Mouse (Mus musculus) left cerebral cortex, postnatal 36 days (tissue): Measurements from ENCODE around the gene Stra6. TPM values are rescaled to one million over a fixed set of nuclear protein-coding genes. Genes with fewer than 3 reads are reported as not detected.

Experiments used
- DNase-seq, 2 experiments: peaks; one replicate each; pipeline ENCODE4 v3.0.0; 2021 to 2022; ENCODE audit warnings: low spot score in 2 of 2, mixed read lengths in 1 of 2
- intact Hi-C: fragments of 180-260 bp; cut with DNase I; formaldehyde crosslinking; loops from one replicate; pipeline ENCODE4 v1.15.1; 2025
- total RNA-seq, 2 experiments: library from RNA; stranded (reverse); gene quantifications; 2 replicates each; pipeline ENCODE4 v1.2.3; 2021

The Stra6 gene
- total RNA-seq, 2 experiments from 2014 or later, result 5.6 to 7.3 TPM

- no peak for DNase-seq
- intact Hi-C loops, result no loop called here
Measured at GRCm38 (mm10) chr9:58047061-58047460, 16.5 kb upstream of the Stra6 start.

DNA sequence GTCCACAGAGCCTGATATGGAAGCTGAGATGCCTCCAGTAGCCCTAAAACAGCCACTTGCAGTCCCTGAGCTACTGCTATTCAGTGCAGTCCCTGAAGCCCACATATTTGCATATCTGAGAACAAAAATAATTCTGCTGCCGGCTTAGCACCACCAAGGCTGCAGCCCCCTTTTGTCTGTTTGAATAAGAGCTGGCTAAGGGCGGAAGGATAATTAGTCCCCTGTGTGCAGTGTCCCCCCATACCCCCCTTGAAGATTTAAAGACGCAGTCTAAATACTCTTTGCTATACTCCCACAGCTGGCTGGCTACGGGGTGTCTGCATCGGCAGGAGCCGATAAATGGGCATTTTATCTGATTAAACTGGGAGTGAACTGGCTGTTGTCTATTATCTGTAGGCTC, 15.0 kb upstream of the Stra6 start:
- DNase-seq, result no peak
- intact Hi-C loops, result no loop called here

GRCm38 (mm10) chr9:58049186-58049585, 14.4 kb upstream of the Stra6 start:
- DNase-seq, result no peak
- intact Hi-C loops, result no loop called here

DNA sequence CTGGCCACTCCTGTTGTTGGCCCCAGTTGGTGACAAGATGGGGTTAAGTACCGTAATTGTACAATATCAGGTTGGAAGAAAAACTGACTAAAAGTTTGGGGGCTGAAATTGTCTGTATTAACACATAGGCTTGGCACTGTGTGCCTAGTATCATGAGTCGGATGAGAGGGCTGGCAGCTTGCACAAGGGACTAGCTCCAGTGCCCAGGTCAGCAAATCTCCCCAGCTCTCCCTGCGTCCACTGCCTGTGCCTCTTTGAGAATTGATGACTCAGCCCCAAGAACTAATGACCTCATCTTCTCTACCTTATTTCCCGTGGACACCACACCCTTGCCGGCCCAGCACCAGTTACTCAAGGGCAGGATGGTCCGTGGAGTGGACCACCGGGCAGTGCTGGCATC, 13.7 kb upstream of the Stra6 start:
- intact Hi-C loops, result loop anchor here (1.0 kb wide), 1 partner anchor 154 kb away; the partner anchor contains the start of genes Islr and Islr2
- DNase-seq, result no peak

DNA sequence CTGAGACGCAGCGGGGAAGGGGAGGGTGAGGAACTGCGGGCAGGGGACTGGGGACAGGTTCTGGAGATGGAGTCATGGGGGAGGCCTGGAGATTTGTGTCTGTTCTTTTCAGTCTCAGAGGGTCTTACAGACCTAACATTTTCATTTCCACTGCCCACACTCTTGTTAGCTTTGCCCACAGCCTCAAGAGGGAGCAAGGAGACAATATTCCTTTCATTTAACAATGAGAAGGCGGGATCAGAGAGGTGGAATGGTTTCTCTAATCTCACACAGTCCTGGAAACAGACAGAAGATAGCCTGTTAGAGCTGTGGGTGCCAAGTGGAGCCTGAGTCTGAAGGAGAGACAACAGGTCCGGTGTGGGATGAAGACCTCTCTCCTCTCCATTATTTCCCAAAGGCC, 11.7 kb upstream of the Stra6 start:
- intact Hi-C loops, result no loop called here
- no peak for DNase-seq

GRCm38 (mm10) chr9:58053102-58053501, 10.5 kb upstream of the Stra6 start:
- peak; percentile 59 to 66 for DNase-seq
- intact Hi-C loops, result no loop called here

DNA sequence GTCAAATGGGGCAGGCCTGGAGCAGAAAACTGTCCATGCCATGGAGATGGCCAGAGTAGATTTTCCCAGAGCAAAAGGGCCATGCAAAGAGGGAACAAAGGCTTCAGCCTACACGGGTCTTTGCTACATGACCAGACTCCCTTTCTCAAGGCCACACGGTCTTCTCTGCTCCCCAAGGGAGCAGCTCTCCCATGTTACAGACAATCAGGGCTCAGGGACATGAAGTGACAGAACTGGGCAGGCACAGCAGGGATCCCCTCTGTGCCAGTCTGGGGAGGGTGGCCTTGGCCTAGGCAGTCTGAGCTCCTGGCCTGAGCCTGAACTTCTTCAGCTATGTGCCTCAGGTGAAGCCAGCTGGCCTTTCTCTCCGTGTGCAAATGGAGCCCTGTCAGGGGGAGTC, 10.0 kb upstream of the Stra6 start:
- intact Hi-C loops, result no loop called here

DNA sequence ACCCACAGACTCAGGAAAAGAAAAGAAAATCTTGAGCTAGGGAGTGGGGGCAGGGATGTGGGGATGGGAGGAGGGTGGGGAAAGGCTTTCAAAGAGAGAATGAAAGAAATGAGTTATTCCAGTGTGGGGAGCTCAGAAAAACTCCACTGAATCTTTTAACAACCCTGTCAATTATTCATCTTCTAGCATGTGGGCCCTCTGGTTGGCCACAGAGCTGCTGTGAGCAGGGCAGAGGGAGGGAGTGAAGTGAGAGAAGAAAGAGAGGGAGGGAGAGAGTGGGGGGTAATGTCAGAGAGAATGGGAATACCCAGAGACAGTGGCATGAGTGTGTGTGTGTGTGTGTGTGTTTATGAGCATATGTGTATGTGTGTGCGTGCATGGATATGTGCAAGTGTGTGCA, 9.6 kb upstream of the Stra6 start:
- intact Hi-C loops, result no loop called here
- no peak for DNase-seq

More for the DNA sequence above, 10.0 kb upstream of the Stra6 start:
- DNase-seq, result no peak

- intact Hi-C loops, result no loop called here
Measured at GRCm38 (mm10) chr9:58055666-58056065, 7.9 kb upstream of the Stra6 start.

GRCm38 (mm10) chr9:58059920-58060319, 3.7 kb upstream of the Stra6 start:
- no peak for DNase-seq
- intact Hi-C loops, result no loop called here

More at GRCm38 (mm10) chr9:58055666-58056065, 7.9 kb upstream of the Stra6 start:
- DNase-seq, result no peak

- intact Hi-C loops, result no loop called here
- DNase-seq, result no peak
Measured at GRCm38 (mm10) chr9:58060677-58061667, 2.6 kb upstream of the Stra6 start.

GRCm38 (mm10) chr9:58065532-58065931, 1.9 kb downstream of the Stra6 start:
- no peak for DNase-seq
- intact Hi-C loops, result loop anchor here (5.0 kb wide), 1 partner anchor 47 kb away; no protein-coding TSS in a partner anchor

DNA sequence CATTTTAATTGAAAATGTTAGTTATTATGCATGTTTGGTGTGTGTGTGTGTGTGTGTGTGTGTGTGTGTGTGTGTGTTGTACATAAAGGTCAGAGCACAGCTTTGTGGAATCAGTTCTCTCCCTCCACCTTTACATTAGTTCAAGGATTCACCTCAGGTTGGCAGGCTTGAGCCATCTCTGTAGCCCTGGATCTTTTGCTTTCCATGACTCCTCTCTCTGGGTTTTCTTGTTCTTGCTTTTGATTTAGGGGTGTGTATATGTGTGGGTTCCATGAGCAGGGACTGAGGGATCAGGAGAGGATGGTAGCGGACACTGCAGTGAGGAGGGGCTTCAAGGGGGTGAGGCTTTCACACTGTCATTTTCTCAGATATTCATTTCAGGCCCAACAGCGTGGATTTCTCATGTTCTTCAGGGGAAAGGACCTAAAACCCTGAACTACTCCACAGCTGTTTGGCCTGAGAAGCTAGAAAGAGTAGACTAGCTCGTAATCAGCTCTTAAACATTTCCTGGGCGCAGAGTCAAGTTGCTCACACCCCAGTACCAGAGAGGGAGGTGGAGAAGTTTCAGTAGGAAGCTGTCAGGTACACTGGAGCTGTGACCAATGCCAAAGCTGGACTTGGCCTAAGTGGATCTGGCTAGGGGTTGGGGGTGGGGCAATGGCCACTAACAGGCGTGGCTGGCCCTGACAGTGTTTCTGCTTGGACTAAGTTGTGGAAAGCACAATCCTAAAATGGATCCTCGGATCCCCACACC, 2.6 kb downstream of the Stra6 start:
- peak in 1 of 2 experiments; percentile 58 for DNase-seq
- intact Hi-C loops, result loop anchor here (2.0 to 5.0 kb wide), 2 partner anchors 46 to 137 kb away; no protein-coding TSS in a partner anchor

DNA sequence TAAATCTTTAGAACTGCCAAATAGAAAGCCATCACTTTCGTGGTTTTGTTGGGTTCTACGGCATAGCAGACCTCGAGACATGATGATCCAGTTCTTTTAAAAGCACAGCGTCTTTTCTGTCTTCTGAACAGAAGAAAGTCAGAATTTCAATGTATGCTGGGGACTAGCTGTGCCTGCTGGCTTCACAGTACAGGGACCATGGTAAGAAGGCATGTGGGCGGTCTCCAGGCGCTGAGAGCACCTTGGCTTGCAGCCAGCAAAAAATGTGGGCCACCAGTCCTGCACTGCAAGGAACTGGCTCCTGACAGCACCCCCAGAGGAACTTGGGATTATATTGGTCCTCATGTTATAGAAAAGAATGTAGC, 3.1 kb downstream of the Stra6 start:
- intact Hi-C loops, result loop anchor here (2.0 to 5.0 kb wide), 2 partner anchors 46 to 136 kb away; no protein-coding TSS in a partner anchor
- peak; percentile 85 to 86 for DNase-seq

- DNase-seq, result peak; percentile 53 to 54
Measured at GRCm38 (mm10) chr9:58067546-58067945, 4.0 kb downstream of the Stra6 start.

GRCm38 (mm10) chr9:58074561-58074960, 11.0 kb downstream of the Stra6 start:
- intact Hi-C loops, result no loop called here
- DNase-seq, result no peak

More at GRCm38 (mm10) chr9:58067546-58067945, 4.0 kb downstream of the Stra6 start:
- intact Hi-C loops, result loop anchor here (2.0 to 5.0 kb wide), 2 partner anchors 45 to 135 kb away; no protein-coding TSS in a partner anchor

- intact Hi-C loops, result loop anchor here (2.0 kb wide), 1 partner anchor 26 kb away; no protein-coding TSS in a partner anchor
- no peak for DNase-seq
Measured at GRCm38 (mm10) chr9:58084586-58084985, 21.0 kb downstream of the Stra6 start.

DNA sequence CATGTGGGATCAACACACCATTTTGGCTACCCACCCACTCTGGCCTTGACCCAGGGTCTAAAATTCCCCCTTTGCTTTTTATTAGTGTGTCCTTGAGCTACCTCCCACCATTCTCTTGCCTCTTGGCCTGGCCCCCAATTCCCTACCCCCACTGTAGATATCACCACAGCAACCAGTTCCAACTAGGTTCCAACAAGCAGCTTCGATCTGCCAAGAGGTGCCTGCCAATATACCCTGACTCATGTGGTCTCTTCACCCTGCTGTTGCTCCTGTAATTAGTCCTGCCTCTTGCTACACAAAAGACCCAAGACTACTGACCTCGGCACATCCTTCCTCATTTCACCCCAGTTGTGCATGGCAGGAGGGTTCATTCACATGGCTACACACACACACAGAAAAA, 21.5 kb downstream of the Stra6 start:
- DNase-seq, result no peak
- intact Hi-C loops, result loop anchor here (2.0 kb wide), 1 partner anchor 26 kb away; no protein-coding TSS in a partner anchor

GRCm38 (mm10) chr9:58086203-58086602, 22.6 kb downstream of the Stra6 start:
- intact Hi-C loops, result no loop called here
- no peak for DNase-seq

GRCm38 (mm10) chr9:58086861-58087260, 23.3 kb downstream of the Stra6 start:
- DNase-seq, result no peak
- intact Hi-C loops, result no loop called here
